Mouse (Mus musculus) retina, postnatal 7 days (tissue): Measurements from ENCODE around the gene Mfsd2b.
"Not testable (repeated sequence)": the region's sequence is repeated elsewhere in the genome, so short reads cannot be mapped to it uniquely, and the experiment has no call there.

ENCODE experiments used
- DNase-seq: peaks from one replicate; pipeline ENCODE4 v3.0.0-alpha.2; 2012; ENCODE audit warnings: low read depth, low spot score

The Mfsd2b gene

GRCm38 (mm10) chr12:4874161-4874927 is at the start of gene Mfsd2b:
Gene Mfsd2b, minus strand, starts transcription at chr12:4874359.
- peak; percentile 58 for DNase-seq

DNA sequence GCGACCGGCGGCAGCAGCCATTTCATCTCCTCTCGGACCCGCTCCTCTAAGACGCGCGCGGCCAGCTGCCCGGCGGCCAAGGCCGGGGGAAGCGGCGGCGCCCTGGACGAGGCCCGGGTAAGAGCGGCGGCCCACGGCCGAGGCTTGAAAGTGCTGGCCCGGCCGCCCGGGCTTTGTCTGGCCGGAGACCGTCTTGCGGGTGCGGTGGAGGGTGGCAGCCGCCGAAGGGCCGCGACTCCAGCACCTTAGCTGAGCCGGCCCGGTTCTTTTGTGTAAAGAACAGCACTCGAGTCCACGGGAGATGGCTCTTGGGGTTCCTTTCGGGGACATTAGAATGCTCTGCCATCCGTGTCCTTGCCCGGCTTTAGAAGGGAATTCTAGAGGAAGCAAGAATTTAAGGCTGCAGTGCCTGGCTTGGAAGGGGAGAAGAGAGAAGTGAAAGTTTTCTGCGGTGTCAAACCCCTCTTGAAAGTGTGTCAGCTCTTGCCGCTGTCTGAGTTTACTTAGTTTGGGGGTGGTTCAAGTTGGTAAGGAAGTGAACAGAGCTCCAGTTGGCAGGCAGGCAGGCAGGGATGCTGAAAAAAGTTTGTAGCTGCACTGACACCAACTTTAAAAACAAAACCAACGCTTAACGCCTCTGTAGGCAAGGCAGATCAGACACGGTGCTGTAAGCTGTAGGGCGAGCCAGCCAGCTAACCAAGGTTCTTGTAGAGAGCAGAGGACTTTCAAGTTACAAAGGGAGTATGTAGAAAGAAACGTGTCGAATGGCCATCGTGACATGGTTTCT is 43.8 kb upstream of the Mfsd2b start:
- no peak for DNase-seq

DNA sequence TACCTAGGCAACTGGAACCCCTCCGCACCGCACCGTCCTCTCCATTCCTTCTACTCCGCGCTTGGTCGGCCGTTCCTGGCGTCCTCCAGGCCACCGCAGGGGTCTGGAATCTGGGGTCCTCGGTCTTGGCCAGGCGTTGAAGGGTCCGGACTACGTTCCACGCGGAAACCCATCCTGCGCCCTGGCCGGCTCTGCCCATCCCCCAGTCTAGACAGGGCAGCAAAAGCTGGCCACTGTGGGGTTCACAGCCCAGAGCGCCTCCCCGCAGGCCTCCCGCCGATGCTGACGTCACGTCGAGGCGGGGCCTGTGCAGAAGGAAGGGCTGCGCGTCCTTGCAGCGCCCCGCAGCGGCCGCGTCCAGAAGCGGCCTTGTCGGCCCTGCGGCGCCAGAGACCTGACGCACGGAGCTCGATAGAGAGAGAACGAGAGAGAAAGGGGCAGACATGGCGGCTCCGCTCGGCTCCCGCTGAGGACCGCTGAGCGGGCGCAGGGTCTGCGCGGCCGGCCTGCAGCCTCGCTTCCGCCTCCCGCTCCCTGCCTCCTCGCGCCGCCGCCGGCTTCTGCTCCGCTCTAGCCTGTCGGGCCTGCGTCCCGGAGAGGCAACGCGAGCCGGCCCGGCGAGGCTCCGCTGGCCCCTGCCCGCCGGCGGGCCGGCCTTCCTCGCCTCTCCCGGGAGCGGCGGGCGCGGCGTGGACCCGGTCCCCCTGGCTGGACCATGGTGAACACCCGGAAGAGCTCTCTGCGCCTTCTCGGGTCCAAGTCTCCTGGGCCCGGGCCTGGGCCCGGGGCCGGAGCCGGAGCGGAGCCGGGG is 43.0 kb upstream of the Mfsd2b start, which contains the start of gene Atad2b:
Atad2b (plus strand) TSS at position 360 of the 811 bp plus-strand sequence.
- peak; percentile 95 for DNase-seq

GRCm38 (mm10) chr12:4914944-4915343 is 40.8 kb upstream of the Mfsd2b start:
- no peak for DNase-seq

DNA sequence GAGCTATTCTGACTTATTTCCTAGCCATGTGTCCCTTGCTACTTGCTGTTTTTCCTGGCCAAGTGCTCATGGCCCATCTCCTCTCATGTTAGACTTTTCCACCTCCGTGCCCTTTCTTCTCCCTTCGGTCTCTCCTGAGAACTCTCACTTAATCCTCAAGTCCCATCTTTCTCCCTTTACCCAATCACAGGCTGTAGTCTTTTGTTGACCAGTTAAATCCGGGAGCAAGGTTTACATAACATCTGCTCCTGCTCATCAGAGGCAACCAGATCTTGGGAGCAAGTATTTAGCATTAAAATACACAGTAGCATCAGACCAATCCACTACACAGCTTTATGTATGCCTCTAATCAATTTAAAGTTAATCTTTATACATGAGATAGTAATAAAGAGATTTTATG is 40.3 kb upstream of the Mfsd2b start:
- no peak for DNase-seq

- no peak for DNase-seq
These were observed 37.6 kb upstream of the Mfsd2b start for GRCm38 (mm10) chr12:4911716-4912115.

- not testable (repeated sequence) for DNase-seq
These were observed 36.3 kb upstream of the Mfsd2b start for GRCm38 (mm10) chr12:4910496-4910895.

- DNase-seq, result no peak
These were observed 34.2 kb upstream of the Mfsd2b start for GRCm38 (mm10) chr12:4908391-4908790.

GRCm38 (mm10) chr12:4906951-4907906 is 33.1 kb upstream of the Mfsd2b start, which contains the start of gene Ubxn2a:
Gene Ubxn2a, minus strand, starts transcription at chr12:4907705.
- peak; percentile 90 for DNase-seq

DNA sequence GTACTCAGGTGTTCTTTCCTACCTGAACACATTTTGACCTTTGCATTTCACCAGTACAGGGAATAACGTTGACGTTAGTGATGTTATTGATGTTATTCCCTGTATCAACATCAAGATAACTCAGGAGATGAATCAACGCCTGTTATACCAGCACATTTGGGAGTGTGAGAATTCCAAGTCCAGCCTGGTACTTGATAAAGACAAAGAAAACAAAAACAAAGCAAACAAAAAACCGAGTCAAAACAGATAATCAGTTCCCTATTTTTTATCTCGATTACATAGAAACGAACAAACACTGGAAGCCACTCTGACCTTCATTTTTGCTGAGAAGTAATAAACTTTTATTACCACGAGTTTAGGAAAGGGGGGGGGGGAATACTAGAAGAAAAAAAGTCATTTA is 32.3 kb upstream of the Mfsd2b start:
- no peak for DNase-seq

- DNase-seq, result no peak
These were observed 31.8 kb upstream of the Mfsd2b start for GRCm38 (mm10) chr12:4905946-4906345.

DNA sequence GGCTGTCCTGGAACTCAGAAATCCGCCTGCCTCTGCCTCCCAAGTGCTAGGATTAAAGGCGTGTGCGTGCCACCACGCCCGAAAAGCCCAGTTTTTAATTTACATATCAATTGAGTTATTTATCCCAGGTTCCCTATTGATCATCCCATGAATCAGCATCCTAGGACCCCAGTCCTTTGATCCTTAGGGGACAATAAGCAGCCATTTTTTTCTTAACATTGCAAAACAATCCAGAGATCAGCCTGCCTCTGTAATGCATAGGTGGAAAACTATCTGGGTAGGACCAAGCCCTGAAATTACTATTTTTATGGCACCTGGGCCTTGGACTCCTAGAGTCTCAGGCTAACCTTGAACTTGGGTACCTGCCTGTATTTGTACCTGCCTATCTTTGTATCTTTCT is 23.9 kb upstream of the Mfsd2b start:
- no peak for DNase-seq

DNA sequence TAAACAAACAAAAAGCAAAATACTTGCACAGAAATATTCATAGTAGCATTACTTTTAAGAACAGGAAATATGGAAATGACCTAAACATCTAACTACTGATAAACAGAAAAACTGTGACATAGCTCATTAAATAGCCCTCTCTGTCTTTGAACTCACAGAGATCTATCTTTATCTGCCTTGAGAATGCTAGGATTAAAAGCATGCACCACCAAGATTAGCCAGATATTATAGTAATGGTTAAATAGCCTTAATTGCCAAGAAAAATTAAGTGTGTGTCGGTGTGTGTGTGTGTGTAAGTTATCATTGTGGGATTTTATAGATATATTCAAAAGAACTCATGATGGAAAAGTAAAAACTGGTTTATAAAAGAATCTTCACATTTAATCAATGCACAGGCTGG is 15.7 kb upstream of the Mfsd2b start:
- DNase-seq, result no peak

DNA sequence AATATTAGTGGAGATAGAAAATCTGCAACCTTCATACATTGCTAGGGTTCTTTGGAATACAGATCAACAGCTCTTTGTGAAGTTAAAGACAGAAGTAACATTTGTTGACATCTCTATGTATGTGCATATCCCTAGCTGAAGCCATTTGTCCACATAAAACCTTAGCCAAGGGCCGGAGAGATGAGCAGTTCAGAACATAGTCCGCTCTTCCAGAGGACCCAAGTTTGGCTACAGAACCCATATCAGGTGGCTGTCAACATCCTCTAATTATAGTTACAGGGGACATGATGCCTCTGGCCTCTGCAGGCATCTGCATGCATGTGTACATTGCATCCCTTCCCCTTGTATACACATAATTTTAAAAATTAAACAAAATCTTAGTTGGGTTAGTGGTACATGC is 15.1 kb upstream of the Mfsd2b start:
- DNase-seq, result no peak

DNA sequence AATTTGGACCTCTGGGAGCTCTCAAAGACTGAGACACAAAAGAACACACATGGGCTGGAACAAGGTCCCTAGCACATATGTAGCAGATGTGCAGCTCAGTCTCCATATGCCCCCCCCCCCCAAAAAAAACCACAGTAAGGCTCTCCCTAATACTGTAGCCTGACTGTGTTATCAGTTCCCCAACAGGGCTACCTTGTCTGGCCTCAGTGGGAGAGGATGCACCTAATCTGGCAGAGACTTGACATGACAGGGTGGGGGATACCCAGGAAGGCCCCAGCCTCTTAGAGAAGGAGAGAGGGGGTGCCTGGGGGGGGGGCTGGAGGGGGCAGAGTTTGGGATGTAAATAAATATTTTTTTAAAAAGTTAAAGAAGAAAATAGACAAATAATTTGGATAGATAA is 14.6 kb upstream of the Mfsd2b start:
- DNase-seq, result no peak

GRCm38 (mm10) chr12:4886581-4886980 is 12.4 kb upstream of the Mfsd2b start:
- DNase-seq, result not testable (repeated sequence)

GRCm38 (mm10) chr12:4885062-4885461 is 10.9 kb upstream of the Mfsd2b start:
- DNase-seq, result no peak

- no peak for DNase-seq
These were observed 7.9 kb upstream of the Mfsd2b start for GRCm38 (mm10) chr12:4882086-4882485.

- no peak for DNase-seq
These were observed 4.9 kb upstream of the Mfsd2b start for GRCm38 (mm10) chr12:4879048-4879447.

DNA sequence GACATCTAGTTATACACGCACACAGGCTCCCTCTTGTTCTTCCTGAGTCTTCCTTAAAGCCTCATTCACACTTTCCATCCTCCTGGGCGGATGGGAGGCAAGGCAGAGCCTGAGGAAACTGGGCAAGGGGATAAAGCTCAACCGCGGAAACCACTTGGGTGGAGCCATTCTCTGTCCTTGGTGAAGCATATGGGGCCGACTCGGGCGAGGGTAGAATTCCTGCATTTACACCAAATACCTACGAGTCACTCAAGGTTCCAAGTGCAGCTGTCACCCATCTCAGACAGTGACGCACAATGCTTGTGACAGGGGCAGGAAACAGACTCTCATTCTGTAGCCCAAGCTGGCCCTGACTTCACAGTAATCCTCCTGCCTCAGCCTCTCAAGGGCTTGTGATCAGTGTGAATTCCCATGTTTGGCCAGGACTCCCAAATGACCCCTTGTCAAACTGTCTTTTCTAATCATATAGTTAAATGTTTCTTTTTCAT is 4.2 kb upstream of the Mfsd2b start:
- no peak for DNase-seq

DNA sequence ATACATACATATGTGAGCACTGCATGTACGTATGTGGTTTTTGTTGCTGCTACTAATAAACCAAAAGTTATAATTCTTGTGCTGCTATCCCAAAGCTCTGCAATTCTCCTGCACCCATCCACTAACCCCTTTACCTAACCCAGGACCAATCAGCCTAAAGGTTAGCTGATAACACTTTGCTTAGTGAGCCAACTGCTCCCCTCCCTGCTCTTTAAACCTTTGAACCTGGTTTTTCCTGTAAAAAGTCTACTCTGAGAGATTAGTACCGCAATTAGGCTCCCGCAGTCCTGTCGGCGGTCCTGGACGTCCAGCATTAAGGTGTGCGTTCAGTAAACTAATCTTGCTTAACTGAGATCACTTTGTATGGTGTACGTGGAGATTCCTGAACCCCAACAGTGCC is 1.5 kb upstream of the Mfsd2b start:
- no peak for DNase-seq
